In genomic region chr7:70576112-70576910, GRCm38 (mm10) we compare ENCODE assay signal across 8 mouse cellular contexts.
DNase-seq lines count a peak whose midpoint lies in the region; ATAC-seq lines count a peak whose summit lies in the region.

No protein-coding gene starts in this region.

- no peak overlapping the region for H3K9ac ChIP-seq in liver, embryonic 11.5 days (ENCODE audit: low read depth, low read length)
- no peak overlapping the region for H3K9ac ChIP-seq in midbrain, embryonic 16.5 days (ENCODE audit: low read depth, low read length)

- ATAC-seq in liver, embryonic 11.5 days (replicated peaks; ENCODE audit: low FRiP score), result no peak
- ATAC-seq in midbrain, embryonic 16.5 days, result no peak
- no peak for ATAC-seq in megakaryocyte-erythroid progenitor cell, adult 5-6 weeks (replicated peaks; ENCODE audit: low FRiP score, low TSS enrichment, poor library complexity, severe bottlenecking)

- no peak overlapping the region for H3K27ac ChIP-seq in liver, embryonic 11.5 days (ENCODE audit: low read depth, low read length)
- no peak overlapping the region for H3K27ac ChIP-seq in midbrain, embryonic 16.5 days (ENCODE audit: low read length)

- no peaks in the 10 kb centered on the region for H3K9me3 ChIP-seq in liver, embryonic 11.5 days (ENCODE audit: control insufficient read depth, low read length)
- no peaks in the 10 kb centered on the region for H3K9me3 ChIP-seq in midbrain, embryonic 16.5 days (replicated peaks; ENCODE audit: control insufficient read depth, low read length, poor library complexity, severe bottlenecking)

- H3K4me3 ChIP-seq in liver, embryonic 11.5 days (ENCODE audit: low read depth, low read length), result no peak overlapping the region
- H3K4me3 ChIP-seq in midbrain, embryonic 16.5 days (ENCODE audit: low read depth, low read length), result no peak overlapping the region

- H3K36me3 ChIP-seq in liver, embryonic 11.5 days (ENCODE audit: control insufficient read depth, insufficient read depth, low read length), result no peaks in the 10 kb centered on the region
- no peaks in the 10 kb centered on the region for H3K36me3 ChIP-seq in midbrain, embryonic 16.5 days (ENCODE audit: control insufficient read depth, insufficient read depth, low read length)

- H3K4me1 ChIP-seq in liver, embryonic 11.5 days (replicated peaks; ENCODE audit: control insufficient read depth, insufficient read depth, low read length), result no peaks in the 10 kb centered on the region; the same call in 1 of the 2 replicates
- no peaks in the 10 kb centered on the region; the same call in 1 of the 2 replicates for H3K4me1 ChIP-seq in midbrain, embryonic 16.5 days (ENCODE audit: control insufficient read depth, insufficient read depth, low read length)

- peak; percentile 4 for DNase-seq in liver
- no peak for DNase-seq in liver, embryonic 11.5 days (ENCODE audit: low spot score)
- peak; percentile 3 for DNase-seq in adrenal gland, postnatal 25 days
- DNase-seq in kidney, adult 9 months, result peak; percentile 85
- DNase-seq in layer of hippocampus, postnatal 25 days (ENCODE audit: extremely low spot score in 1 of 2, low spot score in 1 of 2), result no peak
- DNase-seq in spleen, postnatal 36 days (ENCODE audit: low spot score in 2 of 2), result no peak

- 35% methylated on average over 15 of the region's 15 CpGs for WGBS in liver, embryonic 11.5 days
- WGBS in midbrain, embryonic 16.5 days, result 34% methylated on average over 15 of the region's 15 CpGs

- no peak overlapping the region for H3K4me2 ChIP-seq in liver, embryonic 11.5 days
- peak overlapping the region; percentile 28; the same call in 1 of the 2 replicates for H3K4me2 ChIP-seq in midbrain, embryonic 16.5 days (ENCODE audit: low read length)

- no peaks in the 10 kb centered on the region for H3K27me3 ChIP-seq in liver, embryonic 11.5 days (replicated peaks; ENCODE audit: control insufficient read depth, insufficient read depth, low read length)
- no peaks in the 10 kb centered on the region for H3K27me3 ChIP-seq in midbrain, embryonic 16.5 days (ENCODE audit: control insufficient read depth, insufficient read depth, low read depth, low read length)

Comparison
In these comparisons a context has a peak if more than half of its experiments do, and no peak if none do; other contexts are left out.
1. DNase-seq: peak in liver (single experiment), adrenal gland, postnatal 25 days (single experiment) and kidney, adult 9 months (single experiment); none in liver, embryonic 11.5 days (single experiment), layer of hippocampus, postnatal 25 days (0 of 2) and spleen, postnatal 36 days (0 of 2).